Mouse (Mus musculus) spleen, adult 2 months (tissue): ENCODE measurements at regions not wholly inside any gene's neighbourhood (a gene's known extent, or its start where the extent isn't known, plus 50 kb on each side); places are given as distances from the start of the nearest gene placed in this dataset.

ENCODE experiments used
- CTCF ChIP-seq: fragments of 200-500 bp; IDR thresholded peaks from 2 replicates; pipeline ENCODE4 v1.5.1; 2011; ENCODE audit warnings: mild to moderate bottlenecking, inconsistent platforms; ENCODE audit not compliant: insufficient read depth, insufficient read length, insufficient replicate concordance; ENCODE audit errors: extremely low read depth
- POLR2A ChIP-seq: fragments of 200-500 bp; IDR thresholded peaks from 2 replicates; pipeline ENCODE4 v1.6.1; 2011; ENCODE audit warnings: low read depth, low read length, inconsistent platforms

DNA sequence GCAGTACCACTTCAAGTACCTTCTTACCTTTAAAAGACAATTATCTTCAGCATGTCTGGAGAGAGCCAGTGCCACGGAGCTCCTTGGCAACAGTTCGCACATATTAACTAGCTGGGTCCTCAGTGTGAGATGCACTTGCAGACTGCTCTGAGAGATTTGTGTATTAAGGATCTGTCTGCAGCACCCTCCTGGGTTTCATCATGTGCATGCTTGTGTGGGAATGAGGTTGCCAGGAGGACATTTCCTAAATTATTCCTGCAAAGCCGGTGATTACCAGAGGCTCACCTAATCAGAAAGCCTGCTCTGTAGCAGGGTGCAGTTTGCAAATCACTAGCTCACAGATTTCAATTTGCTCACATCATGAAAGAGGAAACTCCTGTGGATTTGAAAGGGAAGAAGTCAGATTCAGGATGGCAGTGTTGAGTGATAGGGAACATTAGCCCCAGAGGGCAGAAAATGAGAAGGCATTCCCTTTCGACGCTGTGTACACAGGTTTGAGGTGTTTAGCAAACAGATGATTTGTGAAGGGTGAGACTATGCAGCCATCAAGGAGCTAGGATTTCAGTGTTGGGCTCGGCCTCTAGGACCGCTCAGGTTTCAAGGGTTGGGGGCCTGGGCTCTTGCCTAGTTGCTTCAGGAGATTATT is 257.3 kb upstream of the Arglu1 start:
- no peak for TF ChIP-seq CTCF
- TF ChIP-seq POLR2A: no peak
